Mouse (Mus musculus): ENCODE results near the gene Rbbp4. TPM values are rescaled to one million over a fixed set of nuclear protein-coding genes. Genes with fewer than 3 reads are reported as not detected.

Rbbp4 gene
- total RNA-seq, 2 experiments from 2014 or later, result 117 to 130 TPM

DNA sequence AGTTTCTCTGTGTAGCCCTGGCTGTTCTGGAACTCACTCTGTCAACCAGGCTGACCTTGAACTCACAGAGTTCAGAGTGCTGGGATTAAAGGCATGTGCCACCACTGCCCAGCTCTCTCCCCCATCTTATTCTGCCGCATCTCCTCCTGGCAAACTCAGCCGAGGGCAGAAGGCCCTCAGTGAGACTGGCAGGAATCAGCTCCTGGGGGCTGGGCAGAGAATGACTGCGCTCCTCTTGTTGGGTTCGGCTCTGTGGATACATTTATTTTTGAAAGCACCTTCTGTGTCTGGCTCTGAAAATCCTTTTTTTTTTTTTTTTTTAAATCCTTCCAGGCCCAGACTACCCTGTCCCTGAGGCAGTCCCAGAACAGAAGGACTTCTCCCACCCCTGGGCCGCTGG is 52.4 kb downstream of the Rbbp4 start:
- no peak for TF ChIP-seq CTCF (conservative IDR thresholded peaks at IDR 0.05)
- Histone ChIP-seq H3K4me3 (no peak overlapping the region), H3K27ac (no peak overlapping the region)
- no peak for DNase-seq (ENCODE audit: low spot score in 2 of 2)

DNA sequence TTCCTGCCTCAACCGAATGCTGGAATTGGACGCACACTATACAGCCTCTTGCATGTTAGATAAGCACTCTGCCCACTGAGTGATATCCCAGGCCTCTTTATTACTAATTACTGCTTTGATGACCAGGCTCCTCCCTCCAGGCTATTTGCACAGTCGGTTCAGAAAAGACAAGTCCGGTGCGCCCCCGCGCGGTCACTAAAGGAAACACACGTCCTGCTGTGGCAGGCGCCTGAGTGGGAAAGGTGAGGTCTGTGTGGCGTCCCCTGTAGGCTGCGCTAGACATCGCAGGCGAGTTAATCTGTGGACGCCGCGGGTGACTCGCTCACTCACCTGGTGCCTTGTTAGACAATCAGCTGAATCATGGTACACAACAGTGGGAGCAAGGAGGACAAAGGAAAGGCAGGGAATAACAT is 58.7 kb downstream of the Rbbp4 start:
- peak; percentile 99 for TF ChIP-seq CTCF (conservative IDR thresholded peaks at IDR 0.05)
- peak; percentile 94 to 98 for DNase-seq (ENCODE audit: low spot score in 2 of 2)
- Histone ChIP-seq H3K27ac (no peak overlapping the region), H3K4me3 (no peak overlapping the region)

DNA sequence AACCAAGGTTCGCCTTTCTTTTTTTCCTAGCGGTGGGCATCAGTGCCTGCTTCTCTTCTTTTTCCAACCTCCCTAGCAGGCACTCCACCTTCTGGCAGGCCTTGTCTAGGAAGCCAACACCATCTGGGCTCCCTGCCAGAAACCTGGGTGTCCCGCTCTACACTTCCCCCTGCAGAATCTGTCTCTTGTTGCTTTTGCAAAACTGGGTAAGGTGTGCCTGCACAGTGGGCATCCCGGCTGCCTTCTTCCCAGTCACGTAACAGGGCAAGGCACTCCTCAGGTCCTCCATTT is 62.5 kb downstream of the Rbbp4 start:
- Histone ChIP-seq H3K27ac (no peak overlapping the region), H3K4me3 (no peak overlapping the region)
- peak; percentile 45 for TF ChIP-seq CTCF (conservative IDR thresholded peaks at IDR 0.05)
- peak; percentile 15 to 35 for DNase-seq (ENCODE audit: low spot score in 2 of 2)

DNA sequence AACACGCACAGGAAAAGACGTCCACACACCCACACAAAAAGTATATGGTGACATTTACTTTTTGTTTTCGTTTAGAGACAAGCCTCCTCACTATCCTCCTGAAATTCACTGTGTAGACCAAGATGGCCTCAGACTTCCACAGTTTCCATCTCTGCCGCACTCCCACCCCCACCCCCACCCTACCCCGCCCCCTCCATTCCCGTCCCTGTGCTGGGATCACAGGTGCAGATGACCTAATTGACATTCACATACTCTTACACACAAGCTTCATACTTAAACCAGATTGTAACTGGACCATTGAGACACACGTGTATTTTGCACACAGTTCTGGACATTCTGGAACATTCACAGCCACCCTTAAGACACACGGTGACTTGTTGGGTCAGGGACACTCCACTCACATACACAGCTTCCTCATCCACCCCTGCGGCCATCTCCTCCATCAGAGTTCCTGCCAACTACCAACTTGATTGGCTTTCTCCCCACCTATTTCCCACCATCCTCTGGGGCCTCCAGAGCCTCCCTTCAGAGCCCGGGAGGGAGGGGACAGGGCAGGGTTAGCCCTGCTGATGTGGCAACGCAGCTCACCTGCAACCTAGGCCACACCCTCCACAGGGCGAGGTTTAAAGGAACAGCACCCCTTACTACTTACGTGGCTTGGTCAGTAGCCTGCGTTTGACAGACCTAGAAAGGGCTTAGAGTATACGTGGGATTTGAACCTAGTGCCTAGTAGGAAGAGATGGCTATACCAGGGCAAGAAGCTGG is 63.0 kb downstream of the Rbbp4 start:
- no peak overlapping the region for H3K4me3 ChIP-seq
- TF ChIP-seq CTCF (conservative IDR thresholded peaks at IDR 0.05), result no peak
- H3K27ac ChIP-seq, result no peak overlapping the region
- DNase-seq (ENCODE audit: low spot score in 2 of 2), result no peak

DNA sequence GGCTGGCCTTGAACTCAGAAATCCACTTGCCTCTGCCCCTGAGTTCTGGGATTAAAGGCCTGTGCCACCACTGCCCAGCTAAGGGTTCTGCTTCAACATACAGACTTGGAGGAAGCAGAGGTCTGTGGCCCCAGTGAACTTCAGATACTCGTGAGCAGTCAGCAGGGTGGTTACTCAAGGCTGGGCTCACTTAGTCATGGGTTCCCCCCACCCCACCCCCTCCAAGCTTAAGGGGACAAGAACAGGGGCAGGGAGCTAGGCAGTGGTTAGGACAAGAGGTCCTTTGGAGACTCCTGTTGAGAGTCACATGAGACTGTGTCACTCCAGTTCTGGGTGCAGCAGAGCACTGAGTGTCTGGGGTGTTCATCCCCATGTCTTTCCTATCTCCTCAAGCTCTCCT is 66.5 kb downstream of the Rbbp4 start:
- no peak for DNase-seq (ENCODE audit: low spot score in 2 of 2)

DNA sequence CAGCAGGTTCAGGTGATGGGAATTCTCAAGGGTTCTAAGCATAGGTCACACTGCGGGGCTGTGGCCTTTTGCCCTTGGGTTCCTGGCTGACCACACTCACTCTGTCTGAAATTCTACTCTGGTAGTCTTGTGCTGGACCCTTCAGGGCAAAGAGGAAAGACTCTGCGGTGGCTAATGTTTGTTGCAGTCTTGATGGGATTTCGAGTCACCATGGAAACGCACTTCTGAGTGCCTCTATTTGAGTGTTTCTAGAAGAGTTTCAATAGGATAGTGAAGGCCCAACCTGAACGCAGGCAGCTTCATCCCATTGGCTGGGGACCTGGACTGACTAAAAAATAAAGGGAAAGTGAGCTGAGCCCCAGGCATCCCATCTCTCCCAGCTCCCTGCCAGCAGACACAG is 68.3 kb downstream of the Rbbp4 start:
- no peak overlapping the region for H3K4me3 ChIP-seq
- no peak overlapping the region for H3K27ac ChIP-seq
- no peak for TF ChIP-seq CTCF (conservative IDR thresholded peaks at IDR 0.05)
- no peak for DNase-seq (ENCODE audit: low spot score in 2 of 2)

More for the DNA sequence above, 66.5 kb downstream of the Rbbp4 start:
- no peak for TF ChIP-seq CTCF (conservative IDR thresholded peaks at IDR 0.05)
- H3K4me3 ChIP-seq, result no peak overlapping the region
- H3K27ac ChIP-seq, result no peak overlapping the region

DNA sequence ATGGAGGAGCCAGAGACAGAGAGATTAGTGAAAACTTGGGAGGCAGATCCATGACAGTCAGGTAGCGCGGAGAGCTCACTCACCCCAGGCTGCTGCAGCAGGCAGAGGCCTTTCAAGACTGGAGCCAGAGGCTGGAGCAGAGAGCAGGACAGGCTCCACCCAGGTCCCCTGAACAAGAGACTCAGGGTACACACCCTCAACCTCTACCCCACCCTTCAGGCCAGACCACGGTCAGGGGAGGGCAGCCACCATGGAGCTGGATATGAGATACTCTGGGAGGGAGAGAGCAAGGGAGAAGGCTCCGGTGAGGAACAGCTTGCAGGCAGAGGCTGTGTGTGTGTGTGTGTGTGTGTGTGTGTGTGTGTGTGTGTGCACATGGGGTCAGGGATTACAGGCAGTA is 69.0 kb downstream of the Rbbp4 start:
- no peak for TF ChIP-seq CTCF (conservative IDR thresholded peaks at IDR 0.05)
- no peak overlapping the region for H3K4me3 ChIP-seq
- DNase-seq (ENCODE audit: low spot score in 2 of 2), result no peak
- no peak overlapping the region for H3K27ac ChIP-seq

DNA sequence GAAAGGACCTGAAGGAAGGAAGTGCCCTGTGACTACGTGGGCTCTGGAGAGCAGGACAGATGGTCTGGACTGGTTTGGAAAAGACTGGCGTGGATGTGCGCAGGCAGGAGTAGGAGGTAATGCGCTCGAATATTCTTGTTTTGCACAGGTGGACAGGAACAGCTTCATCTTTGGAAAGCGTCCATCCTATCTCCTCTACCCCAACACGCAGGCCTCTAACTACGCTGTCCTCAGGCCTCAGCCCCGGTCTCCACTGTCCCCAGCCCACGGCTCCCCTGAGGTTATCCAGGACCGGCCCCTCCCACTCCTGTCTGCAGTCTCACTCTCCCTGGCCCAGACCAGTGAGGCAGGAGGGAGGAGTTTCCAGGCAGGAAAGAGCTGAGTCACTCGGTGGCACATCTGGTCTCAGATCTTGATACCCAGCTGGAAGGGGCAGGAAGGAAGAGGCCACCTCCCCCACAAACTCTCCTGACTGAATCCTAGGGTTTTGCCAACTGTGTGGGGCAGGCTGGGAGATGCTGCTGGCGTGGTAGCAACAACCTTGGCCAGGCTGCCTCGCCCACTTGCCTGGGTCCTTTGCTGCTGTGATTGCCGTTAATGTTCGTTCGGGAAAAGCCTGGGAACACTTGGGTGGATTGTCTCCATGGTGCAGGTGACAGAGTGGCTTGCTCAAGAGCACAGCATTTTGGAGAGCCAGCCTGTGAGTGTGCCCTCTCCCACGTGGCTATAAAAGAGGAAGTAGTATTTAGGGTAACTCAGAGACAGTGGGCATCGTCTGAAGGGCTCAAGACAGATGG is 71.7 kb downstream of the Rbbp4 start:
- Histone ChIP-seq H3K27ac (peak overlapping the region; percentile 10; the same call in 1 of the 2 replicates), H3K4me3 (no peak overlapping the region)
- TF ChIP-seq CTCF (conservative IDR thresholded peaks at IDR 0.05), result no peak
- peak in 1 of 2 experiments; percentile 29 for DNase-seq (ENCODE audit: low spot score in 2 of 2)

DNA sequence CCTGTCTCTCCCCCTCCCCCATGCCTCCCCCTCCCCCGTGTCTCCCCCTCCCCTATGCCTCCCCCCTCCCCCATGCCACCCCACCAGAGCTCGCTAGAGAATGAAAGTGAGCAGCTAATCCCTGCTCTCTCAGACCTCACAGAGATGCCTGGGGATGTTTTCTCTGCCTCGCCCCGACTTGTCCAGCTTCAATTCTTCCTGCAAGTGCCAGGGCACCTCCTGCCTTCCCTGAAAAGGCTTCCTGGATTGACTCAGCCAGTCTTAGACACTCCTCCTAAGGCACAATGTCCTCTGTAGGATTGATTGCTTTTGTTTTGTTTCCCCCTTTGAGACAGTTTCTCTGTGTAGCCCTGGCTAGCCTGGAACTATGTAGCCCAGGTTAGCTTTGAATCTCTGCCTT is 74.0 kb downstream of the Rbbp4 start, which contains the start of gene C77080:
Gene C77080, minus strand, starts transcription at position 209 of the 400 bp plus-strand sequence.
- TF ChIP-seq CTCF (conservative IDR thresholded peaks at IDR 0.05), result no peak
- H3K27ac ChIP-seq, result no peak within 1 kb of the TSS
- H3K4me3 ChIP-seq, result no peak within 1 kb of the TSS
- no peak for DNase-seq (ENCODE audit: low spot score in 2 of 2)

DNA sequence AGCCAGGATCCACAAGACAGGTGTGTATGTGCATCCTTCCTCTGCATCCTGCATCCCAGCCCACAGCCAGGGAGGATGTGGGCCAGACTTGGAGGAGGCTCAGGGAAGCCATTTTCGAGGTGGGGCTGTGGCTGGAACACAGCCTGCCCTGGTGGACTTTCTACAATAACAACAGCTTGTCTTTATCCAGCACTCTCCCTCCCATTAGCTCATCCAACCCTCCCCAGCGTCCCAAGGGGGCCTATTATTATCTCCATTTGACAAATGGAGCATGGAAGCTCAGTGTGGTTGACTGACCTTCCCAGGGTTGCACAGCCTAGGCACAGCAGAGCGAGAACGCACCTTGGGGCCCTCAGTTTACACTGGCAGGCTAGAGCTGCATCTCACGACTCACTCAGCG is 74.5 kb downstream of the Rbbp4 start:
- no peak for TF ChIP-seq CTCF (conservative IDR thresholded peaks at IDR 0.05)
- Histone ChIP-seq H3K27ac (no peak overlapping the region), H3K4me3 (no peak overlapping the region)
- DNase-seq (ENCODE audit: low spot score in 2 of 2), result no peak

DNA sequence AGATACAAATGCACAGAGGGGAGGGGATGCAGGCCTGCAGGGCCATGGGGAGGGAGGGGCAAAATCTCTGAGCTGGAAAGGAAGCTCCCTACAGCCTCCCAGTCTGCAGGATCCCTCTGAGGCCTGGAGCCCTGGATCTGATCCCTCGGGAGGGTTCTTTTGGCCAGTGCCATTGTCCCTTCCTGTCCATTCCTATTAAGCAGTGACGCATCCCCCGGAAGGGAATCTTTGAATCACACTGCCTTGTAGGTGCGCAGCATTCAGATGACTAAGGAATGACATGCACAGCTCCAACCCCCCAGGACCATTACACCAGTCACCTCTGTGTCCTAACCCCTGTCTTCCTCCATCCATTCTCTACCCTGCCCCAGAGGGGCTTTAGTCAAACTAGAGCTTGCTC is 76.1 kb downstream of the Rbbp4 start:
- no peak for DNase-seq (ENCODE audit: low spot score in 2 of 2)
- no peak for TF ChIP-seq CTCF (conservative IDR thresholded peaks at IDR 0.05)
- Histone ChIP-seq H3K27ac (no peak overlapping the region), H3K4me3 (no peak overlapping the region)

Small RNA genes lying within 50 kb of the gene (microRNA-seq; reads per million reads assigned to microRNA genes)
- 0 reads per million in 2 experiments for gene Gm22994

Other genes starting within 250 kb of the Rbbp4 start
- gene Tmem54, start 229.8 kb downstream of the Rbbp4 start, total RNA-seq (2021), result not detected
- gene Hpca, start 213.3 kb downstream of the Rbbp4 start, total RNA-seq (2021), result 1,000 to 10,000 TPM; 2,418 to 2,601 TPM
- gene Fndc5, start 198.4 kb downstream of the Rbbp4 start, total RNA-seq (2021), result 10 to 100 TPM; 77.5 to 78.6 TPM
- gene S100pbp, start 145.6 kb downstream of the Rbbp4 start, total RNA-seq (2021), result 10 to 100 TPM; 33.6 to 36.0 TPM
- 10 to 100 TPM; 93.4 to 95.1 TPM for gene Yars, start 145.6 kb downstream of the Rbbp4 start, total RNA-seq (2021)
- gene C77080, start 74.0 kb downstream of the Rbbp4 start, total RNA-seq (2021), result 1 to 10 TPM; 6.7 to 7.4 TPM
- 1 to 10 TPM in 1 of 2 experiments, under 1 TPM in 1; 0.98 to 1.1 TPM for gene Sync, start 47.8 kb downstream of the Rbbp4 start, total RNA-seq (2021)
- gene Zbtb8os, start 325 bp upstream of the Rbbp4 start, total RNA-seq (2021), result 10 to 100 TPM; 31.8 to 32.3 TPM
- gene Zbtb8a, start 42.7 kb upstream of the Rbbp4 start, total RNA-seq (2021), result 1 to 10 TPM; 4.1 TPM
- 1 to 10 TPM; 3.9 to 4.0 TPM for gene Zbtb8b, start 105.5 kb upstream of the Rbbp4 start, total RNA-seq (2021)
- gene Bsdc1, start 126.2 kb upstream of the Rbbp4 start, total RNA-seq (2021), result 10 to 100 TPM; 56.2 to 62.7 TPM
- under 1 TPM in 1 of 2 experiments, not detected in 1; 0.38 TPM for gene Tssk3, start 155.7 kb upstream of the Rbbp4 start, total RNA-seq (2021)
- not detected for gene Fam229a, start 155.8 kb upstream of the Rbbp4 start, total RNA-seq (2021)
- gene Marcksl1, start 178.2 kb upstream of the Rbbp4 start, total RNA-seq (2021), result 100 to 1,000 TPM in 1 of 2 experiments, 10 to 100 TPM in 1; 94.6 to 103 TPM
- 10 to 100 TPM; 48.9 to 49.8 TPM for gene Hdac1, start 207.3 kb upstream of the Rbbp4 start, total RNA-seq (2021)
- 1 to 10 TPM; 2.8 to 6.2 TPM for gene Lck, start 238.3 kb upstream of the Rbbp4 start, total RNA-seq (2021)
- under 1 TPM; 0.41 to 0.83 TPM for gene Fam167b, start 243.2 kb upstream of the Rbbp4 start, total RNA-seq (2021)